Mouse (Mus musculus) lung, embryonic 15.5 days (tissue): Measurements from ENCODE around the gene Zcchc24. TPM values are rescaled to one million over a fixed set of nuclear protein-coding genes. Genes with fewer than 3 reads are reported as not detected.

Experiments
- ATAC-seq: fragments of 200-750 bp; cut with Nextera tagmentation; 2 replicates; pipeline ENCODE4 v1.8.0; 2017; ENCODE audit warnings: moderate number of reproducible peaks, borderline replicate concordance; ENCODE audit not compliant: low FRiP score, low TSS enrichment; ENCODE audit errors: extremely low read depth
- H3K27ac ChIP-seq: fragments of 300-500 bp; sonication (generic); 2 replicates; pipeline ENCODE4 v1.5.1; 2015; ENCODE audit warnings: moderate library complexity, mild to moderate bottlenecking, inconsistent platforms
- H3K27me3 ChIP-seq: fragments of 300-500 bp; sonication (generic); 2 replicates; pipeline ENCODE4 v1.6.1; 2015; ENCODE audit warnings: inconsistent platforms
- H3K36me3 ChIP-seq: fragments of 300-500 bp; sonication (generic); 2 replicates; pipeline ENCODE4 v1.6.1; 2015; ENCODE audit warnings: inconsistent platforms
- H3K4me1 ChIP-seq: fragments of 300-500 bp; sonication (generic); 2 replicates; pipeline ENCODE4 v1.6.1; 2015; ENCODE audit warnings: inconsistent platforms
- H3K4me2 ChIP-seq: fragments of 300-500 bp; sonication (generic); 2 replicates; pipeline ENCODE4 v1.6.1; 2015; ENCODE audit warnings: inconsistent platforms, mild to moderate bottlenecking, moderate library complexity
- H3K4me3 ChIP-seq: fragments of 300-500 bp; sonication (generic); 2 replicates; pipeline ENCODE4 v1.5.1; 2015; ENCODE audit warnings: mild to moderate bottlenecking, inconsistent platforms
- H3K9ac ChIP-seq: fragments of 300-500 bp; sonication (generic); 2 replicates; pipeline ENCODE4 v1.6.1; 2015; ENCODE audit warnings: inconsistent platforms
- H3K9me3 ChIP-seq: fragments of 300-500 bp; sonication (generic); 2 replicates; pipeline ENCODE4 v1.6.1; 2016; ENCODE audit warnings: inconsistent platforms
- WGBS: fragments of 180-500 bp; shearing (Covaris S2); methylation state at CpG from one replicate; pipeline ENCODE4 v1.1.7; 2015; 5-methylcytosine and 5-hydroxymethylcytosine counted together
- polyA plus RNA-seq: library from polyadenylated mRNA; unstranded; fragments of >200 nt; fragmentation: Nextera tagmentation; extraction: Ambion mirVana; gene quantifications from 2 replicates; pipeline ENCODE4 v1.2.1, GENCODE M21; 2015

Zcchc24 gene
- polyA plus RNA-seq, 1 experiment from 2014 or later: 22.4 TPM

- no peak overlapping the region for H3K9ac ChIP-seq
- 0 out of 2 replicates have a peak, but pooled peaks cover 3% of the 10 kb centered on the region for H3K36me3 ChIP-seq
- peak overlapping the region; percentile 33; the same call in 1 of the 2 replicates for H3K27ac ChIP-seq
- no peaks in the 10 kb centered on the region for H3K27me3 ChIP-seq
- H3K4me1 ChIP-seq: peaks cover 55% of the 10 kb centered on the region
- H3K4me2 ChIP-seq: no peak overlapping the region
- no peak for ATAC-seq
- 56% methylated on average over 7 of the region's 7 CpGs for WGBS
- H3K4me3 ChIP-seq: no peak overlapping the region
- no peaks in the 10 kb centered on the region for H3K9me3 ChIP-seq
Observed at GRCm38 (mm10) chr14:25756385-25756990, 12.4 kb downstream of the Zcchc24 start.

GRCm38 (mm10) chr14:25755541-25755940, 13.3 kb downstream of the Zcchc24 start:
- peaks cover 56% of the 10 kb centered on the region for H3K4me1 ChIP-seq
- no peak overlapping the region for H3K27ac ChIP-seq
- WGBS: 22% methylated on average over 4 of the region's 4 CpGs
- H3K4me2 ChIP-seq: no peak overlapping the region
- no peak for ATAC-seq
- no peak overlapping the region for H3K9ac ChIP-seq
- no peaks in the 10 kb centered on the region for H3K9me3 ChIP-seq
- peaks cover 3% of the 10 kb centered on the region; the same call in 1 of the 2 replicates for H3K36me3 ChIP-seq
- H3K4me3 ChIP-seq: no peak overlapping the region
- no peaks in the 10 kb centered on the region for H3K27me3 ChIP-seq

GRCm38 (mm10) chr14:25754531-25755484, 14.0 kb downstream of the Zcchc24 start:
- Histone ChIP-seq H3K36me3 (peaks cover 3% of the 10 kb centered on the region; the same call in 1 of the 2 replicates), H3K27ac (no peak overlapping the region), H3K4me3 (no peak overlapping the region), H3K4me2 (no peak overlapping the region), H3K4me1 (peaks cover 50% of the 10 kb centered on the region), H3K27me3 (no peaks in the 10 kb centered on the region), H3K9ac (no peak overlapping the region), H3K9me3 (no peaks in the 10 kb centered on the region)
- 53% methylated on average over 19 of the region's 19 CpGs for WGBS
- no peak for ATAC-seq

- Histone ChIP-seq H3K4me3 (no peak overlapping the region), H3K27ac (0 out of 2 replicates have a peak overlapping the region, but pooled peaks have one; percentile 9), H3K36me3 (peaks cover 3% of the 10 kb centered on the region; the same call in 1 of the 2 replicates), H3K9me3 (no peaks in the 10 kb centered on the region), H3K4me2 (no peak overlapping the region), H3K27me3 (no peaks in the 10 kb centered on the region), H3K4me1 (peaks cover 53% of the 10 kb centered on the region), H3K9ac (no peak overlapping the region)
- 52% methylated on average over 5 of the region's 5 CpGs for WGBS
- ATAC-seq: peak; percentile 46; the same call in 1 of the 2 replicates
Observed at GRCm38 (mm10) chr14:25753021-25753420, 15.8 kb downstream of the Zcchc24 start.

GRCm38 (mm10) chr14:25751067-25751466, 17.8 kb downstream of the Zcchc24 start:
- no peaks in the 10 kb centered on the region for H3K9me3 ChIP-seq
- H3K4me1 ChIP-seq: peaks cover 46% of the 10 kb centered on the region
- WGBS: 87% methylated on average over 5 of the region's 5 CpGs
- no peak overlapping the region for H3K27ac ChIP-seq
- no peak overlapping the region for H3K4me3 ChIP-seq
- no peak overlapping the region for H3K4me2 ChIP-seq
- no peak overlapping the region for H3K9ac ChIP-seq
- H3K36me3 ChIP-seq: peaks cover 7% of the 10 kb centered on the region; the same call in 1 of the 2 replicates
- no peaks in the 10 kb centered on the region for H3K27me3 ChIP-seq
- ATAC-seq: no peak

GRCm38 (mm10) chr14:25750448-25751015, 18.3 kb downstream of the Zcchc24 start:
- no peak for ATAC-seq
- no peak overlapping the region for H3K9ac ChIP-seq
- H3K4me2 ChIP-seq: no peak overlapping the region
- peaks cover 5% of the 10 kb centered on the region; the same call in 1 of the 2 replicates for H3K36me3 ChIP-seq
- no peak overlapping the region for H3K4me3 ChIP-seq
- H3K4me1 ChIP-seq: peaks cover 41% of the 10 kb centered on the region
- 70% methylated on average over 2 of the region's 2 CpGs for WGBS
- H3K27ac ChIP-seq: no peak overlapping the region
- H3K9me3 ChIP-seq: no peaks in the 10 kb centered on the region
- no peaks in the 10 kb centered on the region for H3K27me3 ChIP-seq

GRCm38 (mm10) chr14:25749143-25749909, 19.5 kb downstream of the Zcchc24 start:
- no peak overlapping the region for H3K4me2 ChIP-seq
- 47% methylated on average over 13 of the region's 13 CpGs for WGBS
- H3K36me3 ChIP-seq: peaks cover 7% of the 10 kb centered on the region; the same call in 1 of the 2 replicates
- no peak overlapping the region for H3K27ac ChIP-seq
- ATAC-seq: no peak
- no peak overlapping the region for H3K4me3 ChIP-seq
- H3K9me3 ChIP-seq: no peaks in the 10 kb centered on the region
- no peak overlapping the region for H3K9ac ChIP-seq
- H3K4me1 ChIP-seq: peaks cover 29% of the 10 kb centered on the region
- no peaks in the 10 kb centered on the region for H3K27me3 ChIP-seq

GRCm38 (mm10) chr14:25747996-25748756, 20.7 kb downstream of the Zcchc24 start:
- Histone ChIP-seq H3K9ac (no peak overlapping the region), H3K27ac (no peak overlapping the region), H3K9me3 (no peaks in the 10 kb centered on the region), H3K4me3 (no peak overlapping the region), H3K4me2 (no peak overlapping the region), H3K27me3 (no peaks in the 10 kb centered on the region), H3K36me3 (peaks cover 7% of the 10 kb centered on the region; the same call in 1 of the 2 replicates), H3K4me1 (peaks cover 29% of the 10 kb centered on the region)
- 61% methylated on average over 7 of the region's 7 CpGs for WGBS
- no peak for ATAC-seq

GRCm38 (mm10) chr14:25746971-25747945, 21.6 kb downstream of the Zcchc24 start:
- no peak for ATAC-seq
- Histone ChIP-seq H3K27me3 (no peaks in the 10 kb centered on the region), H3K36me3 (peaks cover 7% of the 10 kb centered on the region; the same call in 1 of the 2 replicates), H3K4me1 (peaks cover 29% of the 10 kb centered on the region), H3K27ac (no peak overlapping the region), H3K9me3 (no peaks in the 10 kb centered on the region), H3K4me3 (no peak overlapping the region), H3K9ac (no peak overlapping the region), H3K4me2 (no peak overlapping the region)
- WGBS: 58% methylated on average over 21 of the region's 21 CpGs

GRCm38 (mm10) chr14:25746371-25746770, 22.5 kb downstream of the Zcchc24 start:
- peaks cover 7% of the 10 kb centered on the region; the same call in 1 of the 2 replicates for H3K36me3 ChIP-seq
- H3K27ac ChIP-seq: no peak overlapping the region
- no peak overlapping the region for H3K4me3 ChIP-seq
- peaks cover 31% of the 10 kb centered on the region for H3K4me1 ChIP-seq
- no peak for ATAC-seq
- H3K4me2 ChIP-seq: no peak overlapping the region
- no peaks in the 10 kb centered on the region for H3K9me3 ChIP-seq
- 91% methylated on average over 6 of the region's 6 CpGs for WGBS
- no peaks in the 10 kb centered on the region for H3K27me3 ChIP-seq
- H3K9ac ChIP-seq: no peak overlapping the region
